Mouse (Mus musculus) liver, embryonic 16.5 days (tissue): Measurements from ENCODE around the gene 3110082J24Rik. TPM values are rescaled to one million over a fixed set of nuclear protein-coding genes. Genes with fewer than 3 reads are reported as not detected.
A peak's percentile ranks its signal among the peaks of the same experiment; 100 is the strongest.

Source experiments
- ATAC-seq: fragments of 200-750 bp; cut with Nextera tagmentation; 2 replicates; pipeline ENCODE4 v1.8.0; 2017; ENCODE audit warnings: low read depth, mild to moderate bottlenecking, moderate number of reproducible peaks, moderate library complexity
- H3K27ac ChIP-seq: fragments of 300-500 bp; sonication (generic); 2 replicates; pipeline ENCODE4 v1.5.1; 2014; ENCODE audit warnings: mild to moderate bottlenecking, low read length
- H3K27me3 ChIP-seq: fragments of 300-500 bp; sonication (generic); 2 replicates; pipeline ENCODE4 v1.6.1; 2014; ENCODE audit warnings: low read depth, low read length, mixed read lengths; ENCODE audit not compliant: control insufficient read depth, insufficient read depth
- H3K36me3 ChIP-seq: fragments of 300-500 bp; sonication (generic); 2 replicates; pipeline ENCODE4 v1.6.1; 2014; ENCODE audit warnings: mild to moderate bottlenecking; ENCODE audit not compliant: control insufficient read depth, insufficient read depth
- H3K4me1 ChIP-seq: fragments of 300-500 bp; sonication (generic); 2 replicates; pipeline ENCODE4 v1.6.1; 2014; ENCODE audit warnings: low read depth, low read length, mixed read lengths; ENCODE audit not compliant: control insufficient read depth
- H3K4me2 ChIP-seq: fragments of 300-500 bp; sonication (generic); 2 replicates; pipeline ENCODE4 v1.6.1; 2014; ENCODE audit warnings: low read depth, low read length, mixed read lengths
- H3K4me3 ChIP-seq: fragments of 300-500 bp; sonication (generic); 2 replicates; pipeline ENCODE4 v1.5.1; 2014; ENCODE audit warnings: low read depth, mild to moderate bottlenecking, low read length
- H3K9ac ChIP-seq: fragments of 300-500 bp; sonication (generic); 2 replicates; pipeline ENCODE4 v1.6.1; 2014; ENCODE audit warnings: low read depth, low read length
- H3K9me3 ChIP-seq: fragments of 300-500 bp; sonication (generic); replicated peaks from 2 replicates; pipeline ENCODE4 v1.6.1; 2016; ENCODE audit warnings: low read length; ENCODE audit not compliant: control insufficient read depth
- whole genome bisulfite sequencing: fragments of 180-500 bp; shearing (Covaris S2); extraction: QIAGEN DNeasy Blood & Tissue Kit; methylation state at CpG from one replicate; pipeline ENCODE4 v1.1.7; 2014; ENCODE audit not compliant: insufficient replicate concordance; 5-methylcytosine and 5-hydroxymethylcytosine counted together
- polyA plus RNA-seq: library from polyadenylated mRNA; unstranded; fragments of >200 nt; fragmentation: Nextera tagmentation; extraction: Ambion mirVana; gene quantifications from 2 replicates; pipeline ENCODE4 v1.2.1, GENCODE M21; 2015

The 3110082J24Rik gene
- not detected in 2 replicates for polyA plus RNA-seq

GRCm38 (mm10) chr5:30105668-30106300 is at the start of gene 3110082J24Rik:
Gene 3110082J24Rik, minus strand, starts transcription at chr5:30106086.
- Histone ChIP-seq H3K27me3 (peaks cover 71% of the 10 kb centered on the region), H3K27ac (no peak within 1 kb of the TSS), H3K4me1 (peaks cover 7% of the 10 kb centered on the region), H3K4me3 (peak within 1 kb of the TSS; percentile 44), H3K4me2 (peak within 1 kb of the TSS; percentile 49), H3K9ac (no peak within 1 kb of the TSS), H3K36me3 (no peaks in the 10 kb centered on the region), H3K9me3 (no peaks in the 10 kb centered on the region)
- 3% methylated on average over 29 of the region's 29 CpGs for WGBS
- ATAC-seq: no peak

- peak overlapping the region; percentile 95 for H3K27ac ChIP-seq
- H3K4me2 ChIP-seq: peak overlapping the region; percentile 85
- no peaks in the 10 kb centered on the region for H3K27me3 ChIP-seq
- no peaks in the 10 kb centered on the region for H3K36me3 ChIP-seq
- H3K4me3 ChIP-seq: peak overlapping the region; percentile 99
- peaks cover 9% of the 10 kb centered on the region; the same call in 1 of the 2 replicates for H3K4me1 ChIP-seq
- peak overlapping the region; percentile 94 for H3K9ac ChIP-seq
- H3K9me3 ChIP-seq: no peaks in the 10 kb centered on the region
- 0% methylated on average over 31 of the region's 31 CpGs for WGBS
- peak; percentile 15 for ATAC-seq
Measured at GRCm38 (mm10) chr5:30155395-30155792, 49.5 kb upstream of the 3110082J24Rik start.

DNA sequence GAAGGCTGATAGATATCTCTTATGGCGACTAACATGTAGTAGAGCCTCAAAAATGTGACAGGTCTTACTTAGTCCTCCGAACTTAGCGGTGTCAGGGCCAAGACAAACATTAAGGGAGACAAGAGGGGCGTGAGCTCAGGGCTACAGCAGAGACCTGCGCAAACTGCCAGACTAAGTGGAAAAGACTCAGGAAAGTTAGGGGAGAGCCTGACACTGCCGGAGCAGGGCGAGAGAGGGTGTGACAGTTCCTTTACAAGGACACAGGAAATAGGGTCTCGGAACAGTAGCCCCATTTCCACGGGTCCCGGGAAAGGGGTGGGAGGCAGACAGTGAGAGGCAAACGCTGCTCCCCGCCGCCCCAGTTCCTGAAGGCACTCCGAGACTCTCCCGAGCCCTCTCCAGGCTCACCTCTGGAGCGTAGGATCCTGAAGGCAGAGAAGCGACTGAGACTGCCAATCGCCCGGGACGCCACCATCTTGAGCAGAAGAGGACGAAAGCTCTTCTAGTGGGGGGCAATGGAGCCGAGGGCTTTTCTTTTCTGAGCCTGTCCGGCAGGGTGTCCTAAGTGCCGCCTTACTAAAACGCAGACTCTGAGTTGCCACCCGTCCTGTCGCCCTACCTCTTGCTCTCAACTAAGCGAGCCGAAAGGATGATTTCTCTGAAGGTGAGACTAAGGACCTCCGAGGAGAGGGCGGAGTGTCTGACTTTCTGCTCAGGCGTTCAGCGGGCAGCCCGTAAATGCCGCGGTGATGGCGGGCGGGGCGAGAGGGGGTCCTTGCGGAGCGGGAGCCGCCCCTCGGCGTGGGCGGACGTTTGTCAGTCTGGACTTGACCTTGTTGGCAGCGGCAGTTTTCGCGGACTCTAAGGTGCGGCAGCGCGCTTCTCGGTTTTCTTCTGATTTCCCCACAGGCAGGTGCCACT is 48.8 kb upstream of the 3110082J24Rik start, which contains the start of the genes Hadha and Hadhb:
Hadha (minus strand) TSS at position 689 of the 921 bp plus-strand sequence.
Hadhb (plus strand) TSS at position 775 of the 921 bp plus-strand sequence.
- peak within 1 kb of the TSS; percentile 99 for H3K4me3 ChIP-seq
- peaks cover 12% of the 10 kb centered on the region for H3K4me1 ChIP-seq
- under 1% methylated on average over 53 of the region's 53 CpGs for WGBS
- H3K9me3 ChIP-seq: no peaks in the 10 kb centered on the region
- ATAC-seq: peak; percentile 87
- H3K27ac ChIP-seq: peak within 1 kb of the TSS; percentile 95
- H3K4me2 ChIP-seq: peak within 1 kb of the TSS; percentile 85
- H3K27me3 ChIP-seq: no peaks in the 10 kb centered on the region
- H3K9ac ChIP-seq: peak within 1 kb of the TSS; percentile 94
- no peaks in the 10 kb centered on the region for H3K36me3 ChIP-seq

GRCm38 (mm10) chr5:30154013-30154412 is 48.1 kb upstream of the 3110082J24Rik start:
- WGBS: 24% methylated on average over 4 of the region's 4 CpGs
- ATAC-seq: no peak
- peaks cover 12% of the 10 kb centered on the region for H3K4me1 ChIP-seq

DNA sequence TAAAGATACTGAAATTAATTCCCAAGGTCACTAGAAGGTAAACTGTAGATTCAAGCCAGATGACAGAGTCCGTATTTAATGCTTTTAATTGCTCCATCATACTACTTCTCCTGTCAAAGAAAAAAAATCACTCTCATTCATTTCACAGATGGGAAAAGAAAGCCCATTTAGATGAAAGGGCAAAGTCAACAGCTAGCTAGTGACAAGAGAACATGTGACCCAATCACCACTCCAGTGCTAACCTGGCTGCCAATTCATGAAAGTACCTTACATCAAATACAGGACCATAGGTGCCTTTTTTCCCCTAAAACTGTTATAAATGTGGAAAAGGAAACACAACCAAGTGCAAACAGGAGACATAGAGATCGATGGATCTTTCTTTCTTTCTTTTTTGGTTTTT is 47.3 kb upstream of the 3110082J24Rik start:
- H3K27me3 ChIP-seq: no peaks in the 10 kb centered on the region
- H3K4me2 ChIP-seq: 0 out of 2 replicates have a peak overlapping the region, but pooled peaks have one; percentile 28
- H3K4me1 ChIP-seq: peaks cover 12% of the 10 kb centered on the region
- no peaks in the 10 kb centered on the region for H3K36me3 ChIP-seq
- no peak overlapping the region for H3K9ac ChIP-seq
- H3K27ac ChIP-seq: no peak overlapping the region
- H3K4me3 ChIP-seq: peak overlapping the region; percentile 13; the same call in 1 of the 2 replicates
- no peak for ATAC-seq
- H3K9me3 ChIP-seq: no peaks in the 10 kb centered on the region
- 84% methylated on average over 2 of the region's 2 CpGs for WGBS

More at GRCm38 (mm10) chr5:30154013-30154412, 48.1 kb upstream of the 3110082J24Rik start:
- H3K4me2 ChIP-seq: peak overlapping the region; percentile 85
- H3K36me3 ChIP-seq: no peaks in the 10 kb centered on the region
- H3K27me3 ChIP-seq: no peaks in the 10 kb centered on the region
- H3K4me3 ChIP-seq: peak overlapping the region; percentile 99
- H3K9me3 ChIP-seq: no peaks in the 10 kb centered on the region
- peak overlapping the region; percentile 95 for H3K27ac ChIP-seq
- peak overlapping the region; percentile 94 for H3K9ac ChIP-seq

- Histone ChIP-seq H3K27ac (no peak overlapping the region), H3K9me3 (no peaks in the 10 kb centered on the region), H3K4me2 (no peak overlapping the region), H3K36me3 (no peaks in the 10 kb centered on the region), H3K27me3 (no peaks in the 10 kb centered on the region), H3K4me3 (no peak overlapping the region), H3K9ac (no peak overlapping the region), H3K4me1 (peaks cover 12% of the 10 kb centered on the region)
- 70% methylated on average over 1 of the region's 1 CpGs for WGBS
- no peak for ATAC-seq
Measured at GRCm38 (mm10) chr5:30152413-30152812, 46.5 kb upstream of the 3110082J24Rik start.

- H3K9me3 ChIP-seq: no peaks in the 10 kb centered on the region
- peaks cover 12% of the 10 kb centered on the region for H3K4me1 ChIP-seq
- no peak overlapping the region for H3K9ac ChIP-seq
- H3K27ac ChIP-seq: no peak overlapping the region
- no peaks in the 10 kb centered on the region for H3K27me3 ChIP-seq
- H3K4me2 ChIP-seq: peak overlapping the region; percentile 22; the same call in 1 of the 2 replicates
- H3K4me3 ChIP-seq: no peak overlapping the region
- 70% methylated on average over 4 of the region's 4 CpGs for WGBS
- no peak for ATAC-seq
- H3K36me3 ChIP-seq: 0 out of 2 replicates have a peak, but pooled peaks cover under 1% of the 10 kb centered on the region
Measured at GRCm38 (mm10) chr5:30152007-30152406, 46.1 kb upstream of the 3110082J24Rik start.

- H3K9me3 ChIP-seq: no peaks in the 10 kb centered on the region
- no peak overlapping the region for H3K27ac ChIP-seq
- H3K4me1 ChIP-seq: peaks cover 3% of the 10 kb centered on the region
- ATAC-seq: no peak
- H3K4me3 ChIP-seq: no peak overlapping the region
- H3K4me2 ChIP-seq: no peak overlapping the region
- 63% methylated on average over 5 of the region's 5 CpGs for WGBS
- peaks cover 15% of the 10 kb centered on the region for H3K36me3 ChIP-seq
- H3K27me3 ChIP-seq: no peaks in the 10 kb centered on the region
- no peak overlapping the region for H3K9ac ChIP-seq
Measured at GRCm38 (mm10) chr5:30148133-30148920, 42.4 kb upstream of the 3110082J24Rik start.
